Mouse (Mus musculus): ENCODE measurements around the gene Setd1b. TPM values are rescaled to one million over a fixed set of nuclear protein-coding genes. Genes with fewer than 3 reads are reported as not detected.

Gene Setd1b
- polyA plus RNA-seq, 1 experiment from 2014 or later, result 14.1 TPM

- Histone ChIP-seq H3K27ac (no peak overlapping the region), H3K27me3 (no peaks in the 10 kb centered on the region), H3K9ac (replicated peaks) (peak overlapping the region; percentile 100), H3K4me1 (replicated peaks) (peaks cover 62% of the 10 kb centered on the region), H3K36me3 (peaks cover 37% of the 10 kb centered on the region), H3K9me3 (no peaks in the 10 kb centered on the region), H3K4me3 (replicated peaks) (peak overlapping the region; percentile 96), H3K4me2 (replicated peaks) (peak overlapping the region; percentile 100)
- 37% methylated on average over 20 of the region's 20 CpGs for WGBS
- ATAC-seq, result no peak
Observed at GRCm38 (mm10) chr5:123144746-123145590, 3.0 kb downstream of the Setd1b start.

DNA sequence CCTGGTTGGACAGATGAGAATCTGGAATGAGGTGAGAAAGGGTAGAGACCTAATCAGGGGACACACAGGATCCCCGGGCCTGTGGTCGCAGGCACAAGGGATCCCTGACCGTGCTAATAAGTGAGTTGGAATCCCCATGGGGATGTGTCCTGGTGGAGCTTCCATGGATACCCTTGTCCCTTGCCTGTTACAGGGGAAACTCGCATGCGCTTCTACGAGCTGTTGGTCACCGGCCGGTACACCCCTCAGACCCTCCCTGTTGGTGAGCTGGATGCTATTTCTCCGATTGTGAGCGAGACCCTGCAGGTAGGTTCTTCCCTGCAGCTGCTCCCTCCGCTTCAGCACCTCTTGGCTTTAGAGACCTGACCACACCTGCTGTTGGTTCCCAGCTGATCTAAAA lies 4.4 kb downstream of the Setd1b start:
- ATAC-seq, result no peak
- Histone ChIP-seq H3K4me2 (replicated peaks) (peak overlapping the region; percentile 100; the same call in 1 of the 2 replicates), H3K36me3 (peaks cover 44% of the 10 kb centered on the region), H3K4me3 (replicated peaks) (peak overlapping the region; percentile 96; the same call in 1 of the 2 replicates), H3K9ac (replicated peaks) (0 out of 2 replicates have a peak overlapping the region, but pooled peaks have one; percentile 100), H3K9me3 (no peaks in the 10 kb centered on the region), H3K27ac (no peak overlapping the region), H3K27me3 (no peaks in the 10 kb centered on the region), H3K4me1 (replicated peaks) (peaks cover 76% of the 10 kb centered on the region)
- 84% methylated on average over 11 of the region's 11 CpGs for WGBS

GRCm38 (mm10) chr5:123147569-123147968 lies 5.6 kb downstream of the Setd1b start:
- H3K4me1 ChIP-seq (replicated peaks), result peaks cover 80% of the 10 kb centered on the region
- H3K36me3 ChIP-seq, result peaks cover 56% of the 10 kb centered on the region
- no peak overlapping the region for H3K9ac ChIP-seq (replicated peaks)
- WGBS, result 86% methylated on average over 17 of the region's 17 CpGs
- no peaks in the 10 kb centered on the region for H3K9me3 ChIP-seq
- 0 out of 2 replicates have a peak overlapping the region, but pooled peaks have one; percentile 2 for H3K27ac ChIP-seq
- H3K27me3 ChIP-seq, result no peaks in the 10 kb centered on the region
- ATAC-seq, result no peak
- no peak overlapping the region for H3K4me2 ChIP-seq (replicated peaks)
- no peak overlapping the region for H3K4me3 ChIP-seq (replicated peaks)

GRCm38 (mm10) chr5:123148073-123148722 lies 6.2 kb downstream of the Setd1b start:
- Histone ChIP-seq H3K9ac (replicated peaks) (no peak overlapping the region; the same call in none of the 2 replicates), H3K4me2 (replicated peaks) (peak overlapping the region; percentile 66; the same call in 1 of the 2 replicates), H3K4me3 (replicated peaks) (no peak overlapping the region)

DNA sequence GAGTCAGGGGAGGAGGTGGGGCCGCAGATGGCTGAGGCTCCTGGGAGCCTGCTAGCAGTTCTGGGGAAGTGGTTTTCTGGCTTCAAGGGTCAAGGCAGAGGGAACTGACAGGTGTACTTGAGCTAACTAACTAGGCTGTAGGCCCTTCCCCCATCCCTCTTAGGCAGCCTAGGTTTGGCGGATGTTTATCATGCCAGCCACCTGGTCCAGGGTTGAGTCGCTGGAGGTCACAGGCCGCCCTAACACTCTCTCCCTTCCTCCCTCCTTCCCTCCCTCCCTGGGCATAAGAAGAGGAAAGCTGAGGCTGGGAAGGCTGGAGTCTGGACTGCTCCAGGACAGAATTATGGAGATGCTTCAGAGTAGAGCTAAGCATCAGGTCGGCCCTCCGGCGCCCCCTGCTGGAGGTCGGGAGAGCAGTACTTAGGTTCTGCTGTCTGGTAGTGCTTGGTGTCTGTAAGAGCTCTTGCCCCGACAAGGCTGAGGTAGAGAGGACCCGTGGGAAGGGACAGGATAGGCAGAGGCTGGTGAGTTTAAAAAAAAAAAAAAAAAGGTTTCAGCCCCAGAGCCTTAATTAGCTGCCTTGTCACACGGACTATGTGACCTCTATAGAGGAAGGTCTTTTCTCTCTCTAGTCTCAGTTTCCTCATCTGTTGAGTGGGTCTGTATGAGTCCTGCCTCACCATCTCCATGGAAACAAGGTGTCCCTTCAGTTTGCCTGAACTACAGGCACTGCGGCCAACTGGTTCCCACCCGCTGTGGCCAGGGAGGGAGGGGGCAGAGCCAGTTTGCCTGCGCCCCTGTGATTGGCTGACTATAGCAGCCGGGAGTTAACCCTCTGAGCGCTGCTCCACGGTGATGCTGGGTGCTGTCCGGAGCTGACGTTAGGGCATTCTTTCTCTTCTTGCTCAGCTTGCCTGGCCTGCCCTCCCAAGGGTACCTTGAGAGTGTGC lies 7.7 kb downstream of the Setd1b start:
- H3K27me3 ChIP-seq, result no peaks in the 10 kb centered on the region

More at GRCm38 (mm10) chr5:123148073-123148722, 6.2 kb downstream of the Setd1b start:
- H3K9me3 ChIP-seq, result no peaks in the 10 kb centered on the region
- H3K4me1 ChIP-seq (replicated peaks), result peaks cover 78% of the 10 kb centered on the region
- peaks cover 63% of the 10 kb centered on the region for H3K36me3 ChIP-seq
- no peak overlapping the region for H3K27ac ChIP-seq
- H3K27me3 ChIP-seq, result no peaks in the 10 kb centered on the region
- ATAC-seq, result no peak
- 79% methylated on average over 25 of the region's 25 CpGs for WGBS

DNA sequence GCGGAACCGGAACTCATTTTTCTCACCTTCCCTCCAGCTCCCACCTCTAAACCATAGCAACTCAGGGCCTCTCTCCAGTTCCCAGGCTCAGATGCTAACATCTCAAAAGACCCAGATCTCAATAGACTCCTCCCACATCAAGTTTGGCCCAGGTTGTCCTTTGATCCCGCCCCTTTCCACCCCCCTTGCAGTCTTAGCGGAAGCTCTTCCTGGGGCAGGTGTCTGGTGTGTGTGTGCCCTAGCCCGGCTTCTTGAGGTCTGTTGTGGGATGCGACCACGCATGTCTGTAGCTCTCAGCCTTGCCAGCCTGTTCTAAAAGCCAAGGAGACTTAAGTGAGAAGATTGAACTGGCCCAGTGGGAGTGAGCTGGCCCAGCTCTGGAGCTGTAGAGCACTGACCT lies 8.6 kb downstream of the Setd1b start:
- Histone ChIP-seq H3K27ac (no peak overlapping the region), H3K9me3 (no peaks in the 10 kb centered on the region), H3K4me3 (replicated peaks) (peak overlapping the region; percentile 43), H3K27me3 (no peaks in the 10 kb centered on the region), H3K4me2 (replicated peaks) (peak overlapping the region; percentile 66), H3K36me3 (peaks cover 83% of the 10 kb centered on the region), H3K9ac (replicated peaks) (peak overlapping the region; percentile 56), H3K4me1 (replicated peaks) (peaks cover 54% of the 10 kb centered on the region)
- ATAC-seq, result 0 out of 2 replicates have a peak, but pooled peaks have one; percentile 3
- 53% methylated on average over 7 of the region's 7 CpGs for WGBS

More for the DNA sequence above, 7.7 kb downstream of the Setd1b start:
- Histone ChIP-seq H3K27ac (peak overlapping the region; percentile 17; the same call in 1 of the 2 replicates), H3K4me1 (replicated peaks) (peaks cover 63% of the 10 kb centered on the region), H3K9ac (replicated peaks) (peak overlapping the region; percentile 56), H3K4me3 (replicated peaks) (peak overlapping the region; percentile 43), H3K36me3 (peaks cover 78% of the 10 kb centered on the region), H3K9me3 (no peaks in the 10 kb centered on the region), H3K4me2 (replicated peaks) (peak overlapping the region; percentile 66)
- 11% methylated on average over 19 of the region's 19 CpGs for WGBS
- peak; percentile 91 for ATAC-seq

DNA sequence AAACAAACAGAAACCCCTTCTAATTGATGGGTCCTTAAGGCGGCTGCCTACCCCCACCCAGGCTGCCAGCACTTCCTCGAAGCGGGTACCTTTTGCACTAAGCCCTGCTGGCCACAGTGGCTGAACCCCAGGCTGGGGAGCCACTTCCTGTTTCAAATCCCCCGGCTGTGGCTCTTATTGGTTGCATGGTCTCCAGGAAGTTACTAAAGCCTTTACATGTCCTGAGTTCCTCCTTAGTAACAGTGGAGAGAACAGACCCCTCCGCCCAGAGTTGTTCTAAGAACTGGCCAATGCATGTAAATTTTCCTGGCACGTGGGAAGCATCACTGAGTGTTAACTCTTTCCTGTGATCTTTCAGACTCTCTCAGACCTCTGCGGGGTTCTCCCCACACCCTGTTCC lies 9.1 kb downstream of the Setd1b start:
- Histone ChIP-seq H3K4me3 (replicated peaks) (peak overlapping the region; percentile 43), H3K27ac (no peak overlapping the region), H3K4me2 (replicated peaks) (peak overlapping the region; percentile 66), H3K9me3 (no peaks in the 10 kb centered on the region), H3K27me3 (no peaks in the 10 kb centered on the region), H3K9ac (replicated peaks) (peak overlapping the region; percentile 56; the same call in 1 of the 2 replicates), H3K36me3 (peaks cover 82% of the 10 kb centered on the region), H3K4me1 (replicated peaks) (peaks cover 49% of the 10 kb centered on the region)
- no peak for ATAC-seq
- WGBS, result 46% methylated on average over 7 of the region's 7 CpGs

DNA sequence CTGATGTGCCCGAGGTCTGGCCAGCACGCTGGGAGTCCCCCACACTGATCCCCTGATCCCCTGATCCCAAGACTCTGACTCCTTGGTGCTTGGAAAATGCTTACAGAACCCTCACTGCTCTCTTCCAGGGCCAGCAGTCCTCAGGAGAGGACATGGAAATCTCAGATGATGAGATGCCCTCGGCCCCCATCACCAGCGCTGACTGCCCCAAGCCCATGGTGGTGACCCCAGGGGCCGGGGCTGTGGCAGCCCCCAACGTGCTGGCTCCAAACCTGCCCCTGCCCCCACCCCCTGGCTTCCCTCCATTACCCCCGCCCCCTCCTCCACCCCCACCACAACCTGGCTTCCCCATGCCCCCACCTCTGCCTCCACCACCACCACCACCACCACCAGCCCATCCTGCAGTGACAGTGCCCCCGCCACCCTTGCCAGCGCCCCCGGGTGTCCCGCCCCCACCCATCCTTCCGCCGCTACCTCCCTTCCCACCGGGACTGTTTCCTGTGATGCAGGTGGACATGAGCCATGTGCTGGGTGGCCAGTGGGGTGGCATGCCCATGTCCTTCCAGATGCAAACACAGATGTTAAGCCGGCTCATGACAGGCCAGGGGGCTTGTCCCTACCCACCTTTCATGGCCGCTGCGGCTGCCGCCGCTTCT lies 9.8 kb downstream of the Setd1b start:
- Histone ChIP-seq H3K27me3 (no peaks in the 10 kb centered on the region), H3K9ac (replicated peaks) (0 out of 2 replicates have a peak overlapping the region, but pooled peaks have one; percentile 56), H3K27ac (no peak overlapping the region), H3K4me2 (replicated peaks) (peak overlapping the region; percentile 66; the same call in 1 of the 2 replicates), H3K4me3 (replicated peaks) (peak overlapping the region; percentile 43; the same call in 1 of the 2 replicates), H3K9me3 (no peaks in the 10 kb centered on the region), H3K36me3 (peaks cover 82% of the 10 kb centered on the region), H3K4me1 (replicated peaks) (peaks cover 43% of the 10 kb centered on the region)
- 92% methylated on average over 19 of the region's 19 CpGs for WGBS
- no peak for ATAC-seq

GRCm38 (mm10) chr5:123152901-123153300 lies 10.9 kb downstream of the Setd1b start:
- Histone ChIP-seq H3K27ac (no peak overlapping the region), H3K36me3 (peaks cover 82% of the 10 kb centered on the region), H3K9ac (replicated peaks) (no peak overlapping the region), H3K4me3 (replicated peaks) (no peak overlapping the region), H3K4me1 (replicated peaks) (peaks cover 39% of the 10 kb centered on the region), H3K27me3 (no peaks in the 10 kb centered on the region), H3K9me3 (no peaks in the 10 kb centered on the region), H3K4me2 (replicated peaks) (no peak overlapping the region)
- 91% methylated on average over 1 of the region's 1 CpGs for WGBS
- ATAC-seq, result no peak

GRCm38 (mm10) chr5:123155425-123155824 lies 13.4 kb downstream of the Setd1b start:
- H3K4me2 ChIP-seq (replicated peaks), result no peak overlapping the region
- H3K4me3 ChIP-seq (replicated peaks), result no peak overlapping the region
- H3K36me3 ChIP-seq, result peaks cover 90% of the 10 kb centered on the region
- H3K9ac ChIP-seq (replicated peaks), result no peak overlapping the region
- WGBS, result 55% methylated on average over 7 of the region's 7 CpGs
- 0 out of 2 replicates have a peak, but pooled peaks have one; percentile 18 for ATAC-seq
- no peak overlapping the region for H3K27ac ChIP-seq
- no peaks in the 10 kb centered on the region for H3K9me3 ChIP-seq
- H3K27me3 ChIP-seq, result no peaks in the 10 kb centered on the region
- peaks cover 13% of the 10 kb centered on the region for H3K4me1 ChIP-seq (replicated peaks)

DNA sequence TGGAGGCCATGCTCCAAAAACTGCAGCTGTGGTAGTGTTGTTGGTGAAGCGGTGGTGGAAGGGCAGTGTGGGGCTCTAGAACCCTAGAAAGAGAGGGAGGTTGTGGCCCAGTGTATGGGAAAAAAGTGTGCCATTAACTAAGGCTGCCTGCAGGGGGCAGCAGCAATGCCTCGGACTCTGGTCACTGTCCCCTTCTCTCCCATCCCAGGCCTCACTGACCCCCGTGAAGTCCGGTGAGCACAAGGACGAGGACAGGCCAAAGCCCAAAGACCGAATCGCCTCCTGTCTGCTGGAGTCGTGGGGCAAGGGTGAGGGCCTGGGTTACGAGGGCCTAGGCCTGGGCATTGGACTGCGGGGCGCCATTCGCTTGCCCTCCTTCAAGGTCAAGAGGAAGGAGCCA lies 14.8 kb downstream of the Setd1b start:
- Histone ChIP-seq H3K4me3 (replicated peaks) (no peak overlapping the region), H3K9me3 (no peaks in the 10 kb centered on the region), H3K27ac (no peak overlapping the region), H3K36me3 (peaks cover 92% of the 10 kb centered on the region), H3K9ac (replicated peaks) (no peak overlapping the region), H3K27me3 (no peaks in the 10 kb centered on the region), H3K4me1 (replicated peaks) (peaks cover under 1% of the 10 kb centered on the region; the same call in 1 of the 2 replicates), H3K4me2 (replicated peaks) (no peak overlapping the region)
- no peak for ATAC-seq
- 85% methylated on average over 12 of the region's 12 CpGs for WGBS
